Mouse (Mus musculus) monocyte, adult 2 months (primary cell): ENCODE measurements around the gene Galr2.

Source experiments
- DNase-seq, 2 experiments: peaks; one replicate each; pipeline ENCODE4 v3.0.0; 2022; ENCODE audit warnings: low spot score in 2 of 2, low read depth in 1 of 2

Gene Galr2

DNA sequence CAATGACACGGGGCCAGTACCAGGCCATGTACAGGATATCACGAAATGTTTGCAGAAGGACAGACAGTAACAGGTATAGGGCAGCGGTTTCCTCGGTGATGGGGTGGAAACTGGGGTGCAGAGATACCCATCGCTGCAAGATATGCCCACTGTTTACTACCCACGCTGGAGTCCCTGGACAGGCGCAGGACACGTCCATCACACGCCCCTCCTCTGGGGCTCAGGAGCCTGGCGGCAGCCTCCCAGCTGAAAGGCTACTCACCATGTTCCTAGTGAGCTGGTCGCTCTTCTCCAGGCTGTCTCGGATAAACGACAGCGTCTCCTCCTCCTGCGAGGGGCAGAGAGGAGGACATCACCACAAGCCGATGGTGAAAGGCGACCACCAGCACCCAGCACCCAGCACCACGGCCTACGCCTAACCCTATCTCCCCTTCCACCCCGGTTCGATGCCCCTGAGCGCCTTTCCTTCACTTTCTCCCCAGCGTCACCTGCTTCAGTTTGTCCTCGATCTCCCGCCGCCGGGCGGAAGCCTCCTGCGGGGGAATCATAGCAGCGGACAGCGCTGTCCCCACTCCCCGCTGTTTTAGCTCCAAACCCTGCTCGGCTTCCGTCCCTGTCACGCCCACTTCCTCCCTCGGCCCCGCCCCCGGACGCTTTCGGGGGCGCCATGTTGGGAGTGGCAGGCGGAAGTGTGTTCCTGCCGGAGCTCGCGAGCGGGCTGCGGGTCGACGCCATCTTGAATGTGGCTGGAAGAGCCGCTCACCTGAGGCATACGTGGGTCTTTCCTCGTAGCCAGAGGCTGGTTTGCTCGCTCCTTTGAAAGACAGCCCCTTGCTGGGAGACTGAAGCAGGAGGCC lies 25.6 kb downstream of the Galr2 start:
- DNase-seq = peak; percentile 54 to 78

DNA sequence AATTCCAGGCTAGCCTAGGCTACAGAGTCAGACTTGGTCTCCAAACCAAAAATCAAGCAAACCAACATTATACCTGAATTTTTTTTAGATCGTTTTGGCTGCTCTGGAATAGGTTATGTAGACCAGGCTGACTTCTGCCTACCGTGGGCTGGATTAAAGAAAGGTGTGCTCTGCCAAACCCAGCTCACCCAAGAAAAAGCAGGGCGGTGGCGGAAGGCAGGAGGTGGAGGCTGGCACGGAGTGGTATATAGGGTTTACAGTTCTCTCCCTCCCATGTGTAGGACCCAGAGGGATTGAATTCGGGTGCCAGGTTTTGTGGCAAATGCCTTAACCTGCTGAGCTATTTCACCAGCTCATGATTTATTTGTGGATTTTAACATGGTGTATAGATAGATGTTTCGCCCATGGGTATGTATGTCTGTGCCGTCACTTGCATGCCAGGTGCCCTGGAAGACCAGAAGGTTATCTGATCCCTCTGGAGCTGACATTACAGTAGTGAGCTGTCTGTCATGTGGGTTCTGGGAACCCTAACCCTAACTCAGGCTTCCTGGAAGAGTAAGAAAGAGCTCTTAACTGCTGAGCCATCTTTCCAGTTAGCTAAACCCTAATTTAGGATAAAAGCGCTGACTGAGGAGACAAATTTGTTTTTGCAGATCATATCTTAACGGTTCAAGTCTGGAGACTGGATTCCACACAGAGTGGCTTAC lies 26.4 kb downstream of the Galr2 start, which contains the start of gene Exoc7:
TSS of gene Exoc7 (minus strand) at position 215 of the 707 bp plus-strand sequence.
- no peak for DNase-seq

DNA sequence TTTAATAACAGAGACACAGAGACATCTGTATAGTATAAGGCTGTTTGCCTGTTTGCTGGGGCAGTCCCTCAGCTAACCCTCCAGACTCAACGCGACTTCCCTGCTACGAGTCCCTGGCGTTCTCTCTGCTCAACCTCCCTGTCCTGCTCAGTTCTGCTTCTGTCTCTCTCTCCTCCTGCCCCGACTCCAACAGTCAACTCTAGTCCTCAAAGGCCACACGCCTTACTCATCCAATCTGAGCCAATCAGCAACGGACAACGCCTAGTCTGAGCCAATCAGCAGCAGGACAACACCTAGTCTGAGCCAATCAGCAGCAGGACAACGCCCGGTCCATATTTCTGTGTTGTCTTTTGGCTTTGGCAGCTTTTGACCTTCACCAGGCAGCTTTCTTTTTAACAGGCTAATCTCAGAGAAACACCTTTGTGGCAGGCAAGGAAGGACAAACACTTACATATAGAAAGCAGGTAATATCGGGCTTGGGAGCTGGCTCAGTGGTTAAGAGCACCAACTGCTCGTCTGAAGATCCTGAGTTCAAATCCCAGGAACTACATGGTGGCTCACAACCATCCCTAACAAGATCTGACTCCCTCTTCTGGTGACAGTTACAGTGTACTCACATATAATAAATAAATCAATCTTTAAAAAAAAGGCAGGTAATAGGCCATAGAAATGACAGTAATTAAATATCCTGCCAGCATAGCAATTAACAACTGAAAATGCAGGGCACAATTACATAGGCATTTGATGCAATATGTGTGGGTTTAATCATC lies 27.2 kb downstream of the Galr2 start:
- no peak for DNase-seq

DNA sequence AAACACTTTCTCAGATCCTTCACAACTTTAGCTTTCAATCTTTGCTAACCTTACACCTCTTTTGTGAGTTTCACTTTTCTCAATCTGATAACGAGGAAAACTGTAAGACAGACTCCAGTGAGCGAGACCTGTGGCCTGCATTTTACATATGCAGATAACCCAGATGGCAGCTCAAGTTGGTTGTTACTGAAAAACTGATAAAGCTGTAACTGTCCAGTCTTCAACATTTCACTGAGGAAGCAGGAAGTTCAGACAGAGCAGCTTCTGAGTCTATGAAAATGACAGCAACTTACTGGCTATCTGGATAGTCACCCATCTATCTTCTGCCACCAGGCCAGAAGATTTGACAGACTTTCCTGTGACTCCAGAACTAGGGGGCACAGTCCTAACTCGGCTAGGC lies 28.9 kb downstream of the Galr2 start:
- no peak for DNase-seq

DNA sequence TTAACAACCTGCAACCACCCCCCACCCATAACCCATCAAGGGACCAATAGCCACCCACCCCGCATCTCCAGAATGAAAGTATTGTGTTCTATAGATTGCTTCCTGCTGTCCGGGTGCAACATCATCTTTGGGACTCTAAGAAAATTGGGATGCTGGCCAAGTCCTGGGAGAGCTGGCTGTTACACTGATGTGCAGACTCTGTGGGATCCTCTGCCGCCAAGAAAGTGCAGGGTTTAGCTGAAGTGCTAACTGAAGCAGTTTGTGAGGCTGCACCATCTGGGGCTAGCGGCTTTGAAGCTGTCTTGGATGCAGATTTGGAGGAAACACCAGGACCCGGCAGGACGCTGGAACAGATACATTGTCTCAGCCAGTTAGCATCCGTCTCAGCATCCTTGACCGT lies 30.4 kb downstream of the Galr2 start:
- no peak for DNase-seq

DNA sequence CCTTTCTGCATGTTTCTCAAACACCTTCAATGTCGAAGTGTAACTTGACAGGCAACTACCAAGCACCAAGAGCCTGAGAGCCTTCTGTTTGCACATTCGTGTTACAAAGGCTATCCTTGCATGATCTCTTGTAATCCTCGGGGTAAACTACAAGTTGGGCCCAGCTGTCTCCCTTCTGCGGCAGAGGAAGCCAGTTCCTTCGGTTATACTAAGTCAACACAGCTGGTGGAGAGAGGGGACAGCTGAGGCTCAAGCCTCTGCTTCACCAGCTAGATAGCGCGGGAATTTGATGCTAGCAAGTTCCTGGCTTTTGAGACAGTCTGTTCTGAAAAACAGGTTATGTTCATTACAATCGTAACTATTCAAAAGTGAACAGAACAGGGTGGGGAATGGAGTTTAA lies 31.6 kb downstream of the Galr2 start:
- no peak for DNase-seq

DNA sequence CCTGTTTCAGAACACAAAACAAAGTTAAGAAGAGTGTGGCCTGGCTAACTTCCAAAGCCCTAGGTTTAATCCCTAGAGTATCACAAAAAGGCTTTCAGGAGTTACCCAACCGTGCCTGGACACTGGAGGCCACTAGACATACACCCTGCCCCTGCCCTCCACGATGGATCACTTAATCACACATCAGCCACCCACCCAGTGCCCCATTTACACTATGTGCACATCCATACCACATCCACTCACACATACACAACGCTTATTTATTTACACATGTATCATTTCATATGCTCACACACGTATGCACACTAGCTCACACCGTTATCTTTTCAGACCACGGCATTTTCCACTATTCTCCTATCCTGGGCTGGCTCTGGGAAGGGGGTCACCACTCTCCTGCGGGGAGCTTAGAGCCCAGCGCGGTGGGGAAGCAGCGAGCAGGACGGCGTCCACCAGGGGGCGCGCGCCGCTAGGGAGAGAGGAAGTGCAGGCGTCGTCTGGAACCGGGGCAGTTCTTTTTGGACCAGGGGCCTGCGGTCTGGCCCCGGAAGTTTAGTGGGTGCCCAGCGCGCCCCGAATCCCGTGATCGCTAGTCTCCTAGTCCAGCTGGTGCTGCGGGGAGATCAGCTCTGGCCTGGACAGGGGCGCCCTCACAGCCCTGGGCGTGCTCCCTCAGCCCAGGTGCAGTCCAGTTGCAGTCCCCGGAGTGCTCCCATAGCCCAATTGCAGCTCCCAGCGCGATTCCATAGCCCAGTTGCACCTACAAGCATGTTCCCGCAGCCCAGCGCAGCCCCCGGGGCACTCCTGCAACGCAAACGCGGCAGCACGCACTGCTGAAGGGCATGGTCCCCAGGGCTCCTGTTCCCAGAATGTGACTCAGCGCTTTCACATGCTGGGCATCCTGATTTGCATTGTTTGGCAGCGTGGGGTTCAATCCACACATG lies 38.2 kb downstream of the Galr2 start:
- DNase-seq = peak; percentile 57 to 78

DNA sequence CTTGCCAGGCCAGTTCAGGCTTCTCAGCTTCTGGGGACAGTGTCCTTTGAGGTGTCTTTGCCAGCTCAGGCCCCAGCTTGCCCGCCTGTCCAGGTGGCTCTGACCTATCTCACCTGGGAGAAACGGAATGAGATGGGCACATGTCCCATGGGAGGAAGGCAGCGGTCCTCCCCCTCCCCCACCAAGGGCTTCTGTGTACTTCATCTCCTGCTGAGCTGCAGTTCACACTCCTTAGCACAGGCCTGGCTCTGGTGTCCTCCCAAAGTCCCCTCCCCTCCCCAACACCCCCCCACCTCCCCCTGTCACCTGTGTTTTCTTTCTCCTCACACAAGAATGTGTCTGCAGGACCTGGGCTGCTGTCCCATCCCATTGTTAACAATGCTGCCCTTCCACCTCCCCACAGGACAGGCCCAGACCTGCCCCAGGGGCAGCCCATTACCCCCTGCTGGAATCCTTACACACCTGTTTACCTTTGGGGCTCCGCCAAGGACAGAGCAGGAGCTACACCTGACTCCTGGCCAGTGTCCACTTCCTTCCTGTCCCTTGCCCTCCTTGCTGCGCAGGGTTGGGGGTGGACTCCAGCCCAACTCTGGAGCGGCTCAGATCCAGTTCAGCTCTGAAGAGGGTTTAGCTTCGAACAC lies 46.3 kb downstream of the Galr2 start:
- no peak for DNase-seq

DNA sequence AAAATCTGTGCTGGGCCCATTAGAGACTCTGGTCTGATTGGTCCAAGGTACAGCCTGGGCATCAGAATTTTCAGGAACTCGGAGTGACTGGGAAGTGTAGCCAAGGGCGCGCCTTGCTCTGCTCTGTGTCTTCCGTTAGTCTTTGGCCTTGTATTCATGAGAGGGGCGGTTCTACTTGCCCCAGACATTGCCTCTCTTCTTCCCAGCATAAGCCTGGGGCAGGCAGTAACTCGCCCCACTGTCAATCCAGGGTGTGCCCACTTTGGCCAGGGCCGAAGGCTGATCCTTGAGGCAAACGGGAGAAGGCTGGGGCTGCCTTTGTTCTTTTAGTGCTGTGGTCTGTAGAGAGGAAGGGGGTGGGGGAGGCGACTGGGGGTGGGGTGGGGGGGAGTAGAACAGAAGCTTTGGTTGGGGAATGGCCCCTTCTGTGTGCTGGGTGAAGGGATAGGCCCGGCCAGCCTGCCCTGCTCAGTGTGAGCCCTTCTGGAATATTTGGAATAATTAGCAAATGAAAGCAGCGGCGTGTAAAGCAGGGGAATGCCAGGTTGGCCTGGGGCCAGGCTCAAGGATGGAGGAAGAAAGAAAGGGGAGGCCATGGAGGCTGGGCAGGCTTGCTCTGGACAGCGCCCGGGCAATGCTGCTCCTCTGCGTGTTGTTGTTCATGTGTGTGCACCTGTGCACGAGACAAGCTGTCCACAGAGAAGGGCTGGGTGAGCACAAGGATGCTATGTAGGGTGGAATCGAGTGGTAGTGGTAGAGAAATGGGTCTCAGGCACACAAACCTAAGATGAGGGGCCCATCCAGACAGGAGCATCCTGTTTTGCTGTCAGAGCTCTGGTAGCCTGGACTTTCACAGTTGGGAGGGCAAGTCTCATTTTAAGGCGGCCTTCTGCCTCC lies 48.8 kb downstream of the Galr2 start:
- DNase-seq = no peak

DNA sequence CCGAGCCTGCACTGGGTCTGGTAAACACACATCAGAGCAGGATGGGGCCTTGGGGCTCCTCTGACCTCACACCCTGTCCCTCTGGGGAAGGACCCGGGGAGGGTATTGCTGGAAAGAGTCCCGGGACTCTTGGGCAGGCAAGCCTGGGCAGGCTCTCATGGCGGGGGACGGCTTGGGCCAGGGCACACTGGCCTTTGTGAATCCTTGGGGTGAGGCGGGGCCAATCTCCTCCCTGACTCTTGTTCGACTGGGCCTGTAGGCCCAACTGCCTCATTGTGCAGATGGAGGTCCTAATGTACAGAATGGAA lies 49.4 kb downstream of the Galr2 start:
- no peak for DNase-seq

DNA sequence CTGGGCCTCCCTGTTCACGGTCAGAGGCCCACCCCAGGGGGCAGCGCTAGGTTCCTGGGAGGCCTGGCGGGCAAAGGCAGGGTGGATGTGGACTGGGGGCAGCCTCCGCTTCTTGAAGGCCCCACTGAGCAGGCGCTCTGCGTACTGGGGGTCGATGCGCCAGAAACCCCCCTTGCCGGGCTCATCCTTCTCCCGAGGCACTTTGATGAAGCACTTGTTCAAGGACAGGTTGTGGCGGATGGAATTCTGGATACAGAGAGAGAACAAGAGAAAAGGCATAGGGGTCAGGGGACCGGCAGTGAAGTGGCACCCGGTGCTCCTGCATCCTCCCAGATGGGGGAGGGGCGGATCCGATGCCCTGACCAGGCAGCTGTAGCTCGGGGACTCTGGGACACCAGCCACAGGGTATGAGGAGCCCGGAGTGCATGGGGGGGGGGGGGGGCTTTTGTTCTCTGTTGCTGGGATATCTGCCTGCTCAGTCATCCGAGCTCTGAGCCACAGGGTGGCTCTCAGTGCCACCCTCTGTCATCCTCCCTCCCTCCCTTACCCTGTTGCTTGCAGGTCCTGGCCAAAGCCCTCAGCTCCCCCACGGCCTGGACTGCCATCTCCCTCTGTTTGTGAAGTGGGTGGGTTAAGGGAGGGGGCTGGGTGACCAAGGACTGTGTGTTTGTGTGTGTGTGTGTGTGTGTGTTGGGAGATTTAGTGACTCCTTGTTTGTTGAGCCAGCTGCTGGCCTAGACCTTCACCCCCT lies 51.7 kb downstream of the Galr2 start:
- DNase-seq = no peak

DNA sequence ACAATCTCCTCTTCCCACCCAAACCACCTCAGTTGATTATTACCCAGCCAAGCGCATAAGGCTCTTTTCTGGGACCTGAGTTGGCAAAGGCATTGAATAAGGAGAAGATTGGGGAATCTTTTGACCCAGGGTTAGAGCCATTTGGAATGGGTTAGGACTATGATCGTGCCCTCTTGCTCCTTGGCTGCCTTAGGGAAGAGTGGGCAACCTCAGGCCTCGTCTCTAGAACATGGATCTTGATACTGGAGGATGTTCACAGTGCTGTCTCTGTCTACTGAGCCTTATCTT lies 52.2 kb downstream of the Galr2 start:
- no peak for DNase-seq
